Mouse (Mus musculus): Measurements from ENCODE around the gene Usp30. TPM values are rescaled to one million over a fixed set of nuclear protein-coding genes. Genes with fewer than 3 reads are reported as not detected.

Usp30 gene
- polyA plus RNA-seq, 1 experiment from 2014 or later = 19.9 TPM

DNA sequence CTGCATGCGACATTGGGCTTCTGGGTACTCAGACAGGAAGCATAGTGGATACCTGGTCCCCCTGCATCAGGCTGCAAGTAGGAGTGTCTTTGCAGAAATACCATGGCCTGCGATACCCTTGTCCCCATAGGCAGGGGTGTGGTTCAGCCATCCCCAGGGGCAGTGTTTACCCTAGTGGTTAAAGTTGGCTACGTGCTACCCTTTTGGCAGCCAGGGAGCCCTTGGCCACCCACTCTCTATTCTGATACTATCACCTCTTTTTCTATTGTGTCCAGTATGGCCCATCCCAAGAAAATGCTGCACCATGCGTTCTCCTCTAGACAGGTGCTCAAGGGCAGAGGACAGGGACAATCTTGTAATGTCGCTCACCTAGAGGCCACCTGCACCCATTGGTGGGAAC, 89.5 kb downstream of the Usp30 start:
- H3K4me3 ChIP-seq (ENCODE audit: low read depth, low read length) = no peak overlapping the region
- no peak for ATAC-seq
- no peak overlapping the region for H3K4me2 ChIP-seq (ENCODE audit: low read length)
- H3K27me3 ChIP-seq (ENCODE audit: control insufficient read depth, insufficient read depth, low read depth, low read length) = no peaks in the 10 kb centered on the region
- no peak overlapping the region for H3K27ac ChIP-seq (ENCODE audit: low read length)
- no peaks in the 10 kb centered on the region for H3K4me1 ChIP-seq (ENCODE audit: control insufficient read depth, insufficient read depth, low read length)
- H3K36me3 ChIP-seq (ENCODE audit: control insufficient read depth, insufficient read depth, low read length) = no peaks in the 10 kb centered on the region
- 87% methylated on average over 5 of the region's 5 CpGs for WGBS
- no peaks in the 10 kb centered on the region for H3K9me3 ChIP-seq (replicated peaks; ENCODE audit: control insufficient read depth, low read length, poor library complexity, severe bottlenecking)
- H3K9ac ChIP-seq (ENCODE audit: low read depth, low read length) = no peak overlapping the region

- Histone ChIP-seq H3K4me1 (ENCODE audit: control insufficient read depth, insufficient read depth, low read length) (no peaks in the 10 kb centered on the region), H3K27ac (ENCODE audit: low read length) (no peak overlapping the region), H3K9me3 (replicated peaks; ENCODE audit: control insufficient read depth, low read length, poor library complexity, severe bottlenecking) (no peaks in the 10 kb centered on the region), H3K4me3 (ENCODE audit: low read depth, low read length) (no peak overlapping the region), H3K27me3 (ENCODE audit: control insufficient read depth, insufficient read depth, low read depth, low read length) (no peaks in the 10 kb centered on the region), H3K36me3 (ENCODE audit: control insufficient read depth, insufficient read depth, low read length) (no peaks in the 10 kb centered on the region), H3K9ac (ENCODE audit: low read depth, low read length) (no peak overlapping the region), H3K4me2 (ENCODE audit: low read length) (no peak overlapping the region)
- no peak for ATAC-seq
- WGBS = 68% methylated on average over 9 of the region's 9 CpGs
Observed at GRCm38 (mm10) chr5:114155168-114155933, 90.1 kb downstream of the Usp30 start.

- Histone ChIP-seq H3K27ac (ENCODE audit: low read length) (no peak overlapping the region), H3K36me3 (ENCODE audit: control insufficient read depth, insufficient read depth, low read length) (no peaks in the 10 kb centered on the region), H3K4me2 (ENCODE audit: low read length) (no peak overlapping the region), H3K4me1 (ENCODE audit: control insufficient read depth, insufficient read depth, low read length) (no peaks in the 10 kb centered on the region), H3K4me3 (ENCODE audit: low read depth, low read length) (no peak overlapping the region), H3K9ac (ENCODE audit: low read depth, low read length) (no peak overlapping the region), H3K9me3 (replicated peaks; ENCODE audit: control insufficient read depth, low read length, poor library complexity, severe bottlenecking) (no peaks in the 10 kb centered on the region), H3K27me3 (ENCODE audit: control insufficient read depth, insufficient read depth, low read depth, low read length) (no peaks in the 10 kb centered on the region)
- WGBS = 50% methylated on average over 7 of the region's 7 CpGs
- no peak for ATAC-seq
Observed at GRCm38 (mm10) chr5:114157236-114157635, 92.0 kb downstream of the Usp30 start.

- no peaks in the 10 kb centered on the region for H3K9me3 ChIP-seq (replicated peaks; ENCODE audit: control insufficient read depth, low read length, poor library complexity, severe bottlenecking)
- no peaks in the 10 kb centered on the region for H3K4me1 ChIP-seq (ENCODE audit: control insufficient read depth, insufficient read depth, low read length)
- no peak overlapping the region for H3K4me2 ChIP-seq (ENCODE audit: low read length)
- no peak overlapping the region for H3K9ac ChIP-seq (ENCODE audit: low read depth, low read length)
- no peak for ATAC-seq
- 84% methylated on average over 6 of the region's 6 CpGs for WGBS
- no peaks in the 10 kb centered on the region for H3K36me3 ChIP-seq (ENCODE audit: control insufficient read depth, insufficient read depth, low read length)
- no peak overlapping the region for H3K27ac ChIP-seq (ENCODE audit: low read length)
- no peaks in the 10 kb centered on the region for H3K27me3 ChIP-seq (ENCODE audit: control insufficient read depth, insufficient read depth, low read depth, low read length)
- no peak overlapping the region for H3K4me3 ChIP-seq (ENCODE audit: low read depth, low read length)
Observed at GRCm38 (mm10) chr5:114161424-114161823, 96.2 kb downstream of the Usp30 start.

DNA sequence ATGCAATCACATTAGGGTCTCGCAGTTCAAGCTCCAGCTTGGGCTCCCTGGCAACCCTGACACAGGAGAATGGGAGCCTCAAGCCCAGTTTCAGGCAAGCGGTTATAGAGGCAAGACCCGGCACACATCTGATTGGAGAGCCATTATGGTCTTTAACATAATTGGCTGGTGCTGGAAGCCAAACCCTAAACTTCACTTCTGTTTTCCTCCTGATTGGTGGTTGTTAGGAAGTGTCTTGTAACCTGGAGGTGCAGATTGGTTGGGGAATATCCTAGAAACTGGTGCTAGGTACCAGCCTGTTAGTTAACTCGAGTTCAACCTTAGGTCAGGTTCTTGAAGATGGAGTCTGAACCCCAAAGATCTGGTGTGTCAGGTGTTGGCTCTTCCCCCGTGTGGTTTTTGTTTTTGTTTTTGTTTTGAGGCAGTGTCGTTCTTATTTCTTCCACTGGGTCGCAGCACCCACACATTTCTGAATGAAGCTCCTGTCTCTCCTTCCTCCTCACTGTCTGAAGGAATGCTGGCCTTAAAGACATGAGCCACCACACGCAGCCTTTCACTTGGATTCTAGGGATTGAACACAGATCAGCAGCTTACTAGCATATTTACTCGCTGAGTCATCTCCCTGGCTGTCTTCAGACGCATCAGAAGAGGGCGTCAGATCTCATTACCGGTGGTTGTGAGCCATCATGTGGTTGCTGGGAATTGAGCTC, 97.0 kb downstream of the Usp30 start:
- no peak overlapping the region for H3K27ac ChIP-seq (ENCODE audit: low read length)
- H3K9ac ChIP-seq (ENCODE audit: low read depth, low read length) = no peak overlapping the region
- H3K36me3 ChIP-seq (ENCODE audit: control insufficient read depth, insufficient read depth, low read length) = no peaks in the 10 kb centered on the region
- ATAC-seq = no peak
- H3K4me2 ChIP-seq (ENCODE audit: low read length) = no peak overlapping the region
- no peaks in the 10 kb centered on the region for H3K9me3 ChIP-seq (replicated peaks; ENCODE audit: control insufficient read depth, low read length, poor library complexity, severe bottlenecking)
- H3K4me3 ChIP-seq (ENCODE audit: low read depth, low read length) = no peak overlapping the region
- 59% methylated on average over 12 of the region's 12 CpGs for WGBS
- no peaks in the 10 kb centered on the region for H3K4me1 ChIP-seq (ENCODE audit: control insufficient read depth, insufficient read depth, low read length)
- H3K27me3 ChIP-seq (ENCODE audit: control insufficient read depth, insufficient read depth, low read depth, low read length) = no peaks in the 10 kb centered on the region

DNA sequence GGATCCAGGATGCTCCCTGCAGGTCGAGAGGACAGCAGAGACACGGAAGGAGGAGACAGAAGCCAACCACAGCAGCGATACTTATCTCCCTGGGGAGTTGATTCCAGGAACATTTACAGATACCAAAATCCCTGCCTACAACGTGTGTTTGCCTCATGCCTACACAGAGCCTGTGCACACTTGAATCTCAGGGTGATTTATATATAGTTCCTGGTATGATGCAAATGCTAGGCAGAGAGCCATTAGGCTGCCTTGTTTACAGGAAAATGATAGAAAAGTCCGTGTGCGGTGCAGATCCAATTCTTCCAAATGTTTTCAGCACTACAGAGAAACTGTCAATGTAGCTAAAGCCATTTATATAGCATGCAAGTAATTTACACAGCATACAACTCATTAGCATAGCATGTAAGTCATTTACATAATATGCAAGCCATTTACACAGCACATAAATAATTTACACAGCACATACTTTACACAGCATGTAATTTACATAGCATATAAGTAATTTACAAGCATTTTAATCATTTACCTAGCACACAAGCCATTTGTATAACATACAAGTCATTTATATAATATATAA, 97.9 kb downstream of the Usp30 start:
- H3K27me3 ChIP-seq (ENCODE audit: control insufficient read depth, insufficient read depth, low read depth, low read length) = no peaks in the 10 kb centered on the region
- 79% methylated on average over 6 of the region's 6 CpGs for WGBS
- no peak overlapping the region for H3K27ac ChIP-seq (ENCODE audit: low read length)
- no peak for ATAC-seq
- H3K9me3 ChIP-seq (replicated peaks; ENCODE audit: control insufficient read depth, low read length, poor library complexity, severe bottlenecking) = no peaks in the 10 kb centered on the region
- H3K36me3 ChIP-seq (ENCODE audit: control insufficient read depth, insufficient read depth, low read length) = no peaks in the 10 kb centered on the region
- H3K4me2 ChIP-seq (ENCODE audit: low read length) = no peak overlapping the region
- H3K4me1 ChIP-seq (ENCODE audit: control insufficient read depth, insufficient read depth, low read length) = no peaks in the 10 kb centered on the region
- H3K9ac ChIP-seq (ENCODE audit: low read depth, low read length) = no peak overlapping the region
- H3K4me3 ChIP-seq (ENCODE audit: low read depth, low read length) = no peak overlapping the region

- WGBS = 85% methylated on average over 7 of the region's 7 CpGs
- Histone ChIP-seq H3K9ac (ENCODE audit: low read depth, low read length) (no peak overlapping the region), H3K4me2 (ENCODE audit: low read length) (no peak overlapping the region), H3K4me3 (ENCODE audit: low read depth, low read length) (no peak overlapping the region), H3K9me3 (replicated peaks; ENCODE audit: control insufficient read depth, low read length, poor library complexity, severe bottlenecking) (no peaks in the 10 kb centered on the region), H3K27me3 (ENCODE audit: control insufficient read depth, insufficient read depth, low read depth, low read length) (peaks cover 3% of the 10 kb centered on the region), H3K27ac (ENCODE audit: low read length) (no peak overlapping the region), H3K36me3 (ENCODE audit: control insufficient read depth, insufficient read depth, low read length) (no peaks in the 10 kb centered on the region), H3K4me1 (ENCODE audit: control insufficient read depth, insufficient read depth, low read length) (no peaks in the 10 kb centered on the region)
- no peak for ATAC-seq
Observed at GRCm38 (mm10) chr5:114170345-114170744, 105.1 kb downstream of the Usp30 start.

- ATAC-seq = no peak
Observed at GRCm38 (mm10) chr5:114172936-114173335, 107.7 kb downstream of the Usp30 start.

DNA sequence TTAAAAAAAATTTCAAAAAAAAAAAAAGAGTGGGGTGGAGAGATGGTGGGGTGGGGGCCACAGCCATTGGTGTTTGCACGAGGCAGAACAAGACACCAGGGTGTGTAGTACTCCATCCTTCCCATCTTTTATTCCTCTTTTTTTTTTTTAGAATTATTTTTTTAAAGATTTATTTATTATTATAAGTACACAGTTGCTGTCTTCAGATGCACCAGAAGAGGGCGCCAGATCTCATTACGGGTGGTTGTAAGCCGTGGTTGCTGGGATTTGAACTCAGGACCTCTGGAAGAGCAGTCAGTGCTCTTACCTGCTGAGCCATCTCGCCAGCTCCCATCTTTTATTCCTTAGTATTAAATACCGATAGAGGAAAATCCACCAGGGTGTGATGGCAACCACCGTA, 108.2 kb downstream of the Usp30 start:
- no peak overlapping the region for H3K27ac ChIP-seq (ENCODE audit: low read length)
- no peaks in the 10 kb centered on the region for H3K36me3 ChIP-seq (ENCODE audit: control insufficient read depth, insufficient read depth, low read length)
- H3K9me3 ChIP-seq (replicated peaks; ENCODE audit: control insufficient read depth, low read length, poor library complexity, severe bottlenecking) = no peaks in the 10 kb centered on the region
- peaks cover 10% of the 10 kb centered on the region for H3K27me3 ChIP-seq (ENCODE audit: control insufficient read depth, insufficient read depth, low read depth, low read length)
- H3K4me1 ChIP-seq (ENCODE audit: control insufficient read depth, insufficient read depth, low read length) = peaks cover 2% of the 10 kb centered on the region; the same call in 1 of the 2 replicates
- H3K9ac ChIP-seq (ENCODE audit: low read depth, low read length) = no peak overlapping the region
- H3K4me3 ChIP-seq (ENCODE audit: low read depth, low read length) = no peak overlapping the region
- no peak overlapping the region for H3K4me2 ChIP-seq (ENCODE audit: low read length)
- 77% methylated on average over 7 of the region's 7 CpGs for WGBS
- no peak for ATAC-seq

More at GRCm38 (mm10) chr5:114172936-114173335, 107.7 kb downstream of the Usp30 start:
- H3K4me2 ChIP-seq (ENCODE audit: low read length) = no peak overlapping the region
- WGBS = 92% methylated on average over 3 of the region's 3 CpGs
- no peak overlapping the region for H3K27ac ChIP-seq (ENCODE audit: low read length)
- H3K4me3 ChIP-seq (ENCODE audit: low read depth, low read length) = no peak overlapping the region
- H3K9me3 ChIP-seq (replicated peaks; ENCODE audit: control insufficient read depth, low read length, poor library complexity, severe bottlenecking) = no peaks in the 10 kb centered on the region
- H3K36me3 ChIP-seq (ENCODE audit: control insufficient read depth, insufficient read depth, low read length) = no peaks in the 10 kb centered on the region
- peaks cover 10% of the 10 kb centered on the region for H3K27me3 ChIP-seq (ENCODE audit: control insufficient read depth, insufficient read depth, low read depth, low read length)
- H3K9ac ChIP-seq (ENCODE audit: low read depth, low read length) = no peak overlapping the region
- peaks cover 2% of the 10 kb centered on the region; the same call in 1 of the 2 replicates for H3K4me1 ChIP-seq (ENCODE audit: control insufficient read depth, insufficient read depth, low read length)

Measured in midbrain, embryonic 16.5 days (tissue).